Mouse (Mus musculus) embryonic facial prominence, embryonic 10.5 days (tissue): ENCODE results near the gene Rara. TPM values are rescaled to one million over a fixed set of nuclear protein-coding genes. Genes with fewer than 3 reads are reported as not detected.

Experiments
- DNase-seq: peaks from one replicate; pipeline ENCODE4 v3.0.0-alpha.2; 2017; ENCODE audit warnings: low spot score
- H3K27ac ChIP-seq: fragments of 300-500 bp; sonication (generic); replicated peaks from 2 replicates; pipeline ENCODE4 v1.5.1; 2016; ENCODE audit warnings: mild to moderate bottlenecking
- H3K27me3 ChIP-seq: fragments of 300-500 bp; sonication (generic); replicated peaks from 2 replicates; pipeline ENCODE4 v1.6.1; 2016; ENCODE audit warnings: low read depth, mild to moderate bottlenecking; ENCODE audit not compliant: poor library complexity, severe bottlenecking
- H3K36me3 ChIP-seq: fragments of 300-500 bp; sonication (generic); replicated peaks from 2 replicates; pipeline ENCODE4 v1.6.1; 2016; ENCODE audit warnings: mild to moderate bottlenecking, moderate library complexity
- H3K4me1 ChIP-seq: fragments of 300-500 bp; sonication (generic); 2 replicates; pipeline ENCODE4 v1.6.1; 2016
- H3K4me3 ChIP-seq: fragments of 300-500 bp; sonication (generic); 2 replicates; pipeline ENCODE4 v1.5.1; 2016; ENCODE audit warnings: mild to moderate bottlenecking, moderate library complexity
- H3K9me3 ChIP-seq: fragments of 300-500 bp; sonication (generic); 2 replicates; pipeline ENCODE4 v1.6.1; 2016; ENCODE audit warnings: mild to moderate bottlenecking
- WGBS: fragments of 180-500 bp; shearing (Covaris S2); methylation state at CpG from one replicate; pipeline ENCODE4 v1.1.7; 2016; 5-methylcytosine and 5-hydroxymethylcytosine counted together
- polyA plus RNA-seq: library from polyadenylated mRNA; unstranded; fragments of >200 nt; fragmentation: Nextera tagmentation; extraction: Ambion mirVana; gene quantifications from 2 replicates; pipeline ENCODE4 v1.2.1, GENCODE M21; 2016

Gene Rara
- polyA plus RNA-seq, 1 experiment from 2014 or later = 35.6 TPM

- H3K4me1 ChIP-seq = peaks cover 79% of the 10 kb centered on the region
- no peaks in the 10 kb centered on the region for H3K9me3 ChIP-seq
- H3K36me3 ChIP-seq = peaks cover 28% of the 10 kb centered on the region
- H3K27me3 ChIP-seq = peaks cover 9% of the 10 kb centered on the region; the same call in 1 of the 2 replicates
- peak overlapping the region; percentile 88 for H3K27ac ChIP-seq
- WGBS = 5% methylated on average over 18 of the region's 18 CpGs
- peak overlapping the region; percentile 77 for H3K4me3 ChIP-seq
- peak; percentile 22 for DNase-seq
Measured at GRCm38 (mm10) chr11:98961051-98961592, 33.5 kb downstream of the Rara start.

GRCm38 (mm10) chr11:98961766-98962165 is 34.1 kb downstream of the Rara start:
- peak; percentile 24 for DNase-seq

GRCm38 (mm10) chr11:98962421-98963095 is 34.9 kb downstream of the Rara start:
- H3K27me3 ChIP-seq = peaks cover 9% of the 10 kb centered on the region; the same call in 1 of the 2 replicates
- 2% methylated on average over 12 of the region's 12 CpGs for WGBS
- no peaks in the 10 kb centered on the region for H3K9me3 ChIP-seq

More at GRCm38 (mm10) chr11:98961766-98962165, 34.1 kb downstream of the Rara start:
- no peaks in the 10 kb centered on the region for H3K9me3 ChIP-seq
- peaks cover 28% of the 10 kb centered on the region for H3K36me3 ChIP-seq
- peak overlapping the region; percentile 77 for H3K4me3 ChIP-seq
- WGBS = 8% methylated on average over 8 of the region's 8 CpGs
- H3K4me1 ChIP-seq = peaks cover 82% of the 10 kb centered on the region
- H3K27ac ChIP-seq = peak overlapping the region; percentile 88
- peaks cover 9% of the 10 kb centered on the region; the same call in 1 of the 2 replicates for H3K27me3 ChIP-seq

GRCm38 (mm10) chr11:98963191-98964021 is 35.8 kb downstream of the Rara start:
- Histone ChIP-seq H3K27me3 (peaks cover 9% of the 10 kb centered on the region; the same call in 1 of the 2 replicates), H3K4me1 (peaks cover 99% of the 10 kb centered on the region), H3K36me3 (peaks cover 28% of the 10 kb centered on the region), H3K27ac (peak overlapping the region; percentile 89), H3K9me3 (no peaks in the 10 kb centered on the region), H3K4me3 (peak overlapping the region; percentile 77)
- DNase-seq = peak; percentile 75
- under 1% methylated on average over 32 of the region's 32 CpGs for WGBS

More at GRCm38 (mm10) chr11:98962421-98963095, 34.9 kb downstream of the Rara start:
- Histone ChIP-seq H3K36me3 (peaks cover 28% of the 10 kb centered on the region), H3K27ac (peak overlapping the region; percentile 89), H3K4me3 (peak overlapping the region; percentile 77), H3K4me1 (peaks cover 90% of the 10 kb centered on the region)
- peak; percentile 35 for DNase-seq

GRCm38 (mm10) chr11:98964201-98964615 is 36.6 kb downstream of the Rara start:
- peak overlapping the region; percentile 77 for H3K4me3 ChIP-seq
- 14% methylated on average over 6 of the region's 6 CpGs for WGBS
- peaks cover 28% of the 10 kb centered on the region for H3K36me3 ChIP-seq
- no peaks in the 10 kb centered on the region for H3K9me3 ChIP-seq
- no peak for DNase-seq
- peak overlapping the region; percentile 89 for H3K27ac ChIP-seq
- H3K27me3 ChIP-seq = peaks cover 9% of the 10 kb centered on the region; the same call in 1 of the 2 replicates
- peaks cover 100% of the 10 kb centered on the region for H3K4me1 ChIP-seq

- H3K36me3 ChIP-seq = peaks cover 33% of the 10 kb centered on the region
- DNase-seq = peak; percentile 71
- H3K4me3 ChIP-seq = peak overlapping the region; percentile 77
- WGBS = 13% methylated on average over 15 of the region's 15 CpGs
- peaks cover 9% of the 10 kb centered on the region; the same call in 1 of the 2 replicates for H3K27me3 ChIP-seq
- H3K27ac ChIP-seq = peak overlapping the region; percentile 89
- H3K9me3 ChIP-seq = no peaks in the 10 kb centered on the region
- H3K4me1 ChIP-seq = peaks cover 100% of the 10 kb centered on the region
Measured at GRCm38 (mm10) chr11:98964616-98965415, 37.2 kb downstream of the Rara start.

- Histone ChIP-seq H3K27ac (peak overlapping the region; percentile 89), H3K4me1 (peaks cover 100% of the 10 kb centered on the region), H3K4me3 (peak overlapping the region; percentile 77), H3K36me3 (peaks cover 40% of the 10 kb centered on the region), H3K27me3 (peaks cover 9% of the 10 kb centered on the region; the same call in 1 of the 2 replicates), H3K9me3 (no peaks in the 10 kb centered on the region)
- DNase-seq = peak; percentile 60
- WGBS = 5% methylated on average over 11 of the region's 11 CpGs
Measured at GRCm38 (mm10) chr11:98965416-98966077, 37.9 kb downstream of the Rara start.

GRCm38 (mm10) chr11:98966499-98967141 is 39.0 kb downstream of the Rara start:
- Histone ChIP-seq H3K4me1 (peaks cover 100% of the 10 kb centered on the region), H3K27me3 (peaks cover 5% of the 10 kb centered on the region; the same call in 1 of the 2 replicates), H3K36me3 (peaks cover 51% of the 10 kb centered on the region), H3K9me3 (no peaks in the 10 kb centered on the region), H3K27ac (peak overlapping the region; percentile 89), H3K4me3 (peak overlapping the region; percentile 77)
- peak; percentile 67 for DNase-seq
- WGBS = 39% methylated on average over 9 of the region's 9 CpGs

- Histone ChIP-seq H3K27ac (peak overlapping the region; percentile 78), H3K9me3 (no peaks in the 10 kb centered on the region), H3K36me3 (peaks cover 65% of the 10 kb centered on the region), H3K4me1 (peaks cover 91% of the 10 kb centered on the region), H3K4me3 (peak overlapping the region; percentile 39), H3K27me3 (no peaks in the 10 kb centered on the region)
- 80% methylated on average over 16 of the region's 16 CpGs for WGBS
- DNase-seq = no peak
Measured at GRCm38 (mm10) chr11:98968079-98968478, 40.5 kb downstream of the Rara start.

GRCm38 (mm10) chr11:98968716-98969495 is 41.3 kb downstream of the Rara start:
- peak; percentile 79 for DNase-seq
- Histone ChIP-seq H3K4me1 (peaks cover 83% of the 10 kb centered on the region), H3K27me3 (no peaks in the 10 kb centered on the region), H3K27ac (peak overlapping the region; percentile 78), H3K4me3 (peak overlapping the region; percentile 39), H3K9me3 (no peaks in the 10 kb centered on the region), H3K36me3 (peaks cover 74% of the 10 kb centered on the region)
- 8% methylated on average over 20 of the region's 20 CpGs for WGBS
